Comparison of ENCODE assay signal across 7 mouse cellular contexts in the genomic region with DNA sequence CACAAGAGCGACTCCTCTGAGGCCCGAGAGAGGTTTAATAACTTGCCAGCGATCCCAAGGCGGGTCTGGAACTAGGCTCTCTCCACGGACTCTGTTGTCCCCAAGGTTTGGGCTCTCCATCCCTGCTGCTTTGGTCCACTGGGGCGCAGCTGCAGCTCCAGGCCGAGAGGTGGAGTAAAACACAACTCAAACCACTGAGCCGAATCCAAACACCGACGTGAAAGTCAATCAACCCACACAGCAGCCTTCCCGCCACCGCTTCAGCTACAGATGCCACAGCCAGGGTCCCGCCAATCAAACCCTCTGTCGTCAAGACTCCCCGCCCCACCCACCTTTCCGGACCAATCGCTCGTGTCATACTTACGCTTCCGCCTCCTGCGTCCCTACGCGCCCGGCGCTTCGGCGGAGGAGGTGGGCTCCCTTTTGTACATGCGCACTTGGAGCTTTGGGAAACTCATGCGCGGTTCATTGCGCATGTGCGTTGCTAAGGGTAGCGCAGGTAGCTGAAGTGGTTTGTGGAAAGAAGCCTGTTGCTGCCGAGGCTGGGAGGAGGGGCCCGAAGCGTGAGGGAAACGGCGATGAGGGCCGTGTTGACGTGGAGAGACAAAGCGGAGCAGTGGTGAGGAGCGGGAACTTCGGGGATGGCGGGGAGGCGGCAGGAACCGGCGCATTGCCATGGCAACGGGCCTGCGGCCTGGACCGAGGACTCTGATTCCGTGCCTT. TPM values are rescaled to one million over a fixed set of nuclear protein-coding genes. Genes with fewer than 3 reads are reported as not detected.
DNase-seq lines count a peak whose midpoint lies in the region; ATAC-seq lines count a peak whose summit lies in the region.

A gene (minus strand): TSS at position 281 of the 723 bp plus-strand sequence.
A gene (plus strand): TSS at position 380 of the 723 bp plus-strand sequence.

- H3K4me3 ChIP-seq in embryonic facial prominence, embryonic 11.5 days (ENCODE audit: low read depth, low read length), result peak within 1 kb of the TSS; percentile 61
- H3K4me3 ChIP-seq in limb, embryonic 10.5 days, result peak within 1 kb of the TSS; percentile 77
- H3K4me3 ChIP-seq in midbrain, embryonic 13.5 days (replicated peaks), result peak within 1 kb of the TSS; percentile 53

- peak within 1 kb of the TSS; percentile 72 for H3K27ac ChIP-seq in embryonic facial prominence, embryonic 11.5 days (replicated peaks; ENCODE audit: low read depth, low read length)
- peak within 1 kb of the TSS; percentile 90 for H3K27ac ChIP-seq in limb, embryonic 10.5 days
- peak within 1 kb of the TSS; percentile 83 for H3K27ac ChIP-seq in midbrain, embryonic 13.5 days

- peak; percentile 99 for DNase-seq in adrenal gland, postnatal 14 days
- DNase-seq in embryonic facial prominence, embryonic 11.5 days (ENCODE audit: low spot score), result peak; percentile 100
- peak; percentile 99 for DNase-seq in kidney, adult 11 months
- DNase-seq in limb, embryonic 10.5 days (ENCODE audit: low spot score), result peak; percentile 95
- DNase-seq in spleen, adult 12 weeks (ENCODE audit: low spot score), result peak; percentile 95

- peak within 1 kb of the TSS; percentile 62 for H3K4me2 ChIP-seq in embryonic facial prominence, embryonic 11.5 days (ENCODE audit: low read depth, low read length)
- peak within 1 kb of the TSS; percentile 86 for H3K4me2 ChIP-seq in midbrain, embryonic 13.5 days (replicated peaks)

- no peaks in the 10 kb centered on the region for H3K4me1 ChIP-seq in embryonic facial prominence, embryonic 11.5 days (ENCODE audit: control insufficient read depth, insufficient read depth, low read length)
- H3K4me1 ChIP-seq in limb, embryonic 10.5 days, result peaks cover 25% of the 10 kb centered on the region
- H3K4me1 ChIP-seq in midbrain, embryonic 13.5 days (replicated peaks), result peaks cover 16% of the 10 kb centered on the region

- under 1% methylated on average over 51 of the region's 51 CpGs for WGBS in embryonic facial prominence, embryonic 11.5 days
- under 1% methylated on average over 51 of the region's 51 CpGs for WGBS in limb, embryonic 10.5 days
- under 1% methylated on average over 50 of the region's 51 CpGs for WGBS in midbrain, embryonic 13.5 days

- H3K36me3 ChIP-seq in embryonic facial prominence, embryonic 11.5 days (replicated peaks; ENCODE audit: control insufficient read depth, insufficient read depth, low read depth, low read length), result peaks cover 2% of the 10 kb centered on the region; the same call in 1 of the 2 replicates
- peaks cover 25% of the 10 kb centered on the region for H3K36me3 ChIP-seq in limb, embryonic 10.5 days
- peaks cover 14% of the 10 kb centered on the region for H3K36me3 ChIP-seq in midbrain, embryonic 13.5 days

- no peaks in the 10 kb centered on the region for H3K27me3 ChIP-seq in embryonic facial prominence, embryonic 11.5 days (ENCODE audit: control insufficient read depth, insufficient read depth, low read length)
- no peaks in the 10 kb centered on the region for H3K27me3 ChIP-seq in limb, embryonic 10.5 days (ENCODE audit: low read depth, poor library complexity, severe bottlenecking)
- no peaks in the 10 kb centered on the region for H3K27me3 ChIP-seq in midbrain, embryonic 13.5 days

- no peaks in the 10 kb centered on the region for H3K9me3 ChIP-seq in embryonic facial prominence, embryonic 11.5 days (replicated peaks; ENCODE audit: control insufficient read depth, low read length)
- no peaks in the 10 kb centered on the region for H3K9me3 ChIP-seq in limb, embryonic 10.5 days (replicated peaks)
- H3K9me3 ChIP-seq in midbrain, embryonic 13.5 days, result no peaks in the 10 kb centered on the region

- peak within 1 kb of the TSS; percentile 77 for H3K9ac ChIP-seq in embryonic facial prominence, embryonic 11.5 days (replicated peaks; ENCODE audit: low read length)
- H3K9ac ChIP-seq in midbrain, embryonic 13.5 days (replicated peaks), result peak within 1 kb of the TSS; percentile 71

- ATAC-seq in embryonic facial prominence, embryonic 11.5 days (replicated peaks; ENCODE audit: insufficient number of reproducible peaks, low FRiP score, low TSS enrichment, low read depth), result peak; percentile 96
- ATAC-seq in granulocyte monocyte progenitor cell, adult 5-6 weeks (replicated peaks; ENCODE audit: poor library complexity, severe bottlenecking), result peak; percentile 96
- peak; percentile 99 for ATAC-seq in midbrain, embryonic 13.5 days

RNA-seq across cellular contexts. Expression of the first gene that starts in this region (rescaled TPM):
- total RNA-seq in adrenal gland, postnatal 14 days (2021), result 4.1 and 4.6 TPM in 2 replicates
- 22.5 and 24.8 TPM in 2 replicates for polyA plus RNA-seq in embryonic facial prominence, embryonic 11.5 days (2014; fragmentation: Nextera tagmentation; extraction: Ambion mirVana)
- total RNA-seq in granulocyte monocyte progenitor cell, adult 5-6 weeks (2014; fragmentation: Nextera tagmentation), result 25.2 and 31.1 TPM in 2 replicates
- total RNA-seq in granulocyte monocyte progenitor cell, adult 5-6 weeks (2017), result 16.5 and 22.9 TPM in 2 replicates
- polyA plus RNA-seq in limb, embryonic 10.5 days (2016; fragmentation: Nextera tagmentation; extraction: Ambion mirVana), result 35.3 and 37.8 TPM in 2 replicates
- polyA plus RNA-seq in midbrain, embryonic 13.5 days (2015; fragmentation: Nextera tagmentation; extraction: Ambion mirVana), result 14.5 and 14.9 TPM in 2 replicates

RNA-seq across cellular contexts. Expression of the second gene that starts in this region (rescaled TPM):
- total RNA-seq in adrenal gland, postnatal 14 days (2021), result 15.4 and 16.5 TPM in 2 replicates
- polyA plus RNA-seq in embryonic facial prominence, embryonic 11.5 days (2014; fragmentation: Nextera tagmentation; extraction: Ambion mirVana), result 25.1 and 27.2 TPM in 2 replicates
- 4.0 and 7.1 TPM in 2 replicates for total RNA-seq in granulocyte monocyte progenitor cell, adult 5-6 weeks (2014; fragmentation: Nextera tagmentation)
- 4.6 and 5.7 TPM in 2 replicates for total RNA-seq in granulocyte monocyte progenitor cell, adult 5-6 weeks (2017)
- polyA plus RNA-seq in limb, embryonic 10.5 days (2016; fragmentation: Nextera tagmentation; extraction: Ambion mirVana), result 28.0 and 34.2 TPM in 2 replicates
- 25.8 and 28.8 TPM in 2 replicates for polyA plus RNA-seq in midbrain, embryonic 13.5 days (2015; fragmentation: Nextera tagmentation; extraction: Ambion mirVana)

Comparison
In these comparisons a context has a peak if more than half of its experiments do, and no peak if none do; other contexts are left out.
1. Peak in every context shown above with its lines: DNase-seq, ATAC-seq, H3K4me3 ChIP-seq and H3K27ac ChIP-seq.